Mouse (Mus musculus): ENCODE data around the gene Cd300ld. TPM values are rescaled to one million over a fixed set of nuclear protein-coding genes. Genes with fewer than 3 reads are reported as not detected.

Cd300ld gene
- polyA plus RNA-seq, 1 experiment = 10.5 TPM

- no peak for TF ChIP-seq CTCF (IDR thresholded peaks at IDR 0.05; ENCODE audit: control insufficient read depth, insufficient read depth, low read length)
- TF ChIP-seq POLR2A (IDR thresholded peaks at IDR 0.05; ENCODE audit: borderline replicate concordance, control insufficient read depth, low read depth, low read length) = no peak
- peak overlapping the region; percentile 66 for H3K27ac ChIP-seq (ENCODE audit: control insufficient read depth, insufficient read depth, low read depth, low read length, poor library complexity)
- H3K4me1 ChIP-seq (ENCODE audit: control insufficient read depth, insufficient read depth, low read length) = peaks cover 6% of the 10 kb centered on the region
- WGBS = 6% methylated on average over 3 of the region's 3 CpGs
- H3K4me3 ChIP-seq (replicated peaks; ENCODE audit: control insufficient read depth, low read depth, low read length) = no peak overlapping the region
Measured at GRCm38 (mm10) chr11:114965182-114965828, 24.4 kb downstream of the Cd300ld start.

DNA sequence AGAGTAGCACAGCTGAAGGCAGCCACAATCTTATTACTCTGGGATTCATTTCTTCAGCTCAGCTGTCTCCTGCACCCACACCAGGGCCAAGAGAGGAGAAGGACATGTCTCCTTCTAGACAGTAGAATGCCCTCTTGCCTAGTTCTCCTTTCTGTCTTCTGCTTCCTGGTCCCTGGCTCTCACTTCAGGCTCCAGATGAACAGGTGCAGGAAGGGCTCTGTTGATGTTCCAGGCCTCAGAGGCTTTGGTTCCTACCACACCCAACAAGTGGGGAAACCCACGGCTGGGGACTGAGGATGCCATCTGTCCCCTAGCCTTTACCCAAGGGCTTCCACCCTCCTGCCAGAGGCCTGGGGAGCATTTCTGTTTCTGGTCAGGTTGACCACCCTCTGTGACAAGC, 29.4 kb downstream of the Cd300ld start:
- WGBS = 0% methylated on average over 1 of the region's 1 CpGs
- TF ChIP-seq CTCF (IDR thresholded peaks at IDR 0.05; ENCODE audit: control insufficient read depth, insufficient read depth, low read length) = no peak
- TF ChIP-seq POLR2A (IDR thresholded peaks at IDR 0.05; ENCODE audit: borderline replicate concordance, control insufficient read depth, low read depth, low read length) = no peak
- Histone ChIP-seq H3K4me1 (ENCODE audit: control insufficient read depth, insufficient read depth, low read length) (peaks cover 5% of the 10 kb centered on the region), H3K27ac (ENCODE audit: control insufficient read depth, insufficient read depth, low read depth, low read length, poor library complexity) (peak overlapping the region; percentile 10; the same call in 1 of the 2 replicates), H3K4me3 (replicated peaks; ENCODE audit: control insufficient read depth, low read depth, low read length) (no peak overlapping the region)

DNA sequence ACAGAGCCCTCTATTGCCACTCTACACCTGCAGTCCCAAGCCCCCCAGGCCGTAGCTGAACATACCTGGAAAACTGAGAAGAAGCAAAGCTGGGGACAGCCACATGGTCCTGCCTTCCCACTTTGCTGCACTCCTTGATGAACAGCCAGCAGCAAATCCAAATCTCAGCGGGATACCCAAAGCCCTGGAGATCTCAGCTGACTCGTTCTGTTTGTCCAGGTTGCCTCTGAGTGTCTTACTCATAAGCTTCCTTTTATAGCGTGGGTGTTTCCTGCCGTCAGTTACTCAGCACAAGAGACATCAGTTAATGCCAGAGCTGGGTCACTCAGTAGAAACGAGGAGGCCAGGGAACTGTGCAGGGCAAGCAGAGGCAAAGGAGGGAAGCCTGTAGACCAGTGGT, 55.6 kb downstream of the Cd300ld start, which contains the start of gene Cd300lb:
TSS of gene Cd300lb (minus strand) at position 243 of the 400 bp plus-strand sequence.
- Histone ChIP-seq H3K4me3 (replicated peaks; ENCODE audit: control insufficient read depth, low read depth, low read length) (peak within 1 kb of the TSS; percentile 80), H3K27ac (ENCODE audit: control insufficient read depth, insufficient read depth, low read depth, low read length, poor library complexity) (peak within 1 kb of the TSS; percentile 78), H3K4me1 (ENCODE audit: control insufficient read depth, insufficient read depth, low read length) (peaks cover 3% of the 10 kb centered on the region; the same call in 1 of the 2 replicates)
- WGBS = 7% methylated on average over 6 of the region's 6 CpGs
- TF ChIP-seq POLR2A (IDR thresholded peaks at IDR 0.05; ENCODE audit: borderline replicate concordance, control insufficient read depth, low read depth, low read length) (no peak), CTCF (IDR thresholded peaks at IDR 0.05; ENCODE audit: control insufficient read depth, insufficient read depth, low read length) (no peak)

DNA sequence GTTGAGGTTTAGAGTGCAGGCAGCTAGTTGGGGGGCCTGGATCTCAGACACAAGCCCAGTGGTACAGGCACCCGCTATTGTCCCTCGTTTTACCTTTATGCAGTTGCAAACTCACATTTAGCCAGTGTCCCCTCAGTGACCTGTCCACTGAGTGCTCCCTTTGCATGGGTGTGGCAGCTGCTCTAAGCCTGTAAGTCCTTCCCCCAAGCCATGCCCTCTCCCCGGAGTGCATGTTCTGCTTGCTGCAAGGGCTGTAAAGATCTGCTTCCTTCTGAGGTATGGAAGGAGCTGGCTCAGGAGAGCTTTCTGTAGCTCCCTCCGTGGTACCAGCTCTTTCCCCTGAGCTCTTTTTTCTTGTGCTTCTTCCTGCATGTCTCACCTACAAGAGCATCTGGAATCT, 56.1 kb downstream of the Cd300ld start:
- peak overlapping the region; percentile 78 for H3K27ac ChIP-seq (ENCODE audit: control insufficient read depth, insufficient read depth, low read depth, low read length, poor library complexity)
- TF ChIP-seq POLR2A (IDR thresholded peaks at IDR 0.05; ENCODE audit: borderline replicate concordance, control insufficient read depth, low read depth, low read length) = no peak
- no peak for TF ChIP-seq CTCF (IDR thresholded peaks at IDR 0.05; ENCODE audit: control insufficient read depth, insufficient read depth, low read length)
- peaks cover 4% of the 10 kb centered on the region; the same call in 1 of the 2 replicates for H3K4me1 ChIP-seq (ENCODE audit: control insufficient read depth, insufficient read depth, low read length)
- H3K4me3 ChIP-seq (replicated peaks; ENCODE audit: control insufficient read depth, low read depth, low read length) = peak overlapping the region; percentile 80
- WGBS = 42% methylated on average over 4 of the region's 4 CpGs

Other genes with a start within 250 kb of the Cd300ld start
- 0.84 and 6.3 TPM in 2 replicates for gene Kif19a, start 224.5 kb downstream of the Cd300ld start, polyA plus RNA-seq (2011; ENCODE audit: insufficient read depth, insufficient read length, low replicate concordance, missing spikeins)
- not detected in 2 replicates for gene Btbd17, start 194.0 kb downstream of the Cd300ld start, polyA plus RNA-seq (2011; ENCODE audit: insufficient read depth, insufficient read length, low replicate concordance, missing spikeins)
- not detected in 2 replicates for gene Gpr142, start 191.0 kb downstream of the Cd300ld start, polyA plus RNA-seq (2011; ENCODE audit: insufficient read depth, insufficient read length, low replicate concordance, missing spikeins)
- 1.1 and 1.4 TPM in 2 replicates for gene Gprc5c, start 138.8 kb downstream of the Cd300ld start, polyA plus RNA-seq (2011; ENCODE audit: insufficient read depth, insufficient read length, low replicate concordance, missing spikeins)
- 4.7 and 15.1 TPM in 2 replicates for gene Cd300a, start 99.9 kb downstream of the Cd300ld start, polyA plus RNA-seq (2011; ENCODE audit: insufficient read depth, insufficient read length, low replicate concordance, missing spikeins)
- 3.1 and 17.5 TPM in 2 replicates for gene Cd300lb, start 55.5 kb downstream of the Cd300ld start, polyA plus RNA-seq (2011; ENCODE audit: insufficient read depth, insufficient read length, low replicate concordance, missing spikeins)
- gene Cd300c, start 20.8 kb downstream of the Cd300ld start, polyA plus RNA-seq (2011; ENCODE audit: insufficient read depth, insufficient read length, low replicate concordance, missing spikeins) = 4.0 and 12.7 TPM in 2 replicates
- 5.5 and 21.7 TPM in 2 replicates for gene Cd300c2, start 12.0 kb upstream of the Cd300ld start, polyA plus RNA-seq (2011; ENCODE audit: insufficient read depth, insufficient read length, low replicate concordance, missing spikeins)
- not detected in 2 replicates for gene Cd300ld2, start 26.3 kb upstream of the Cd300ld start, polyA plus RNA-seq (2011; ENCODE audit: insufficient read depth, insufficient read length, low replicate concordance, missing spikeins)
- 1.8 TPM in 1 of 2 replicates, not detected in the other for gene Cd300ld4, start 37.1 kb upstream of the Cd300ld start, polyA plus RNA-seq (2011; ENCODE audit: insufficient read depth, insufficient read length, low replicate concordance, missing spikeins)
- 1.8 TPM in 1 of 2 replicates, not detected in the other for gene Cd300ld5, start 47.8 kb upstream of the Cd300ld start, polyA plus RNA-seq (2011; ENCODE audit: insufficient read depth, insufficient read length, low replicate concordance, missing spikeins)
- gene Cd300ld3, start 58.5 kb upstream of the Cd300ld start, polyA plus RNA-seq (2011; ENCODE audit: insufficient read depth, insufficient read length, low replicate concordance, missing spikeins) = 1.8 and 3.9 TPM in 2 replicates
- not detected in 2 replicates for gene Cd300e, start 72.3 kb upstream of the Cd300ld start, polyA plus RNA-seq (2011; ENCODE audit: insufficient read depth, insufficient read length, low replicate concordance, missing spikeins)
- 5.3 and 11.6 TPM in 2 replicates for gene Rab37, start 101.5 kb upstream of the Cd300ld start, polyA plus RNA-seq (2011; ENCODE audit: insufficient read depth, insufficient read length, low replicate concordance, missing spikeins)
- gene Cd300lf, start 144.1 kb upstream of the Cd300ld start, polyA plus RNA-seq (2011; ENCODE audit: insufficient read depth, insufficient read length, low replicate concordance, missing spikeins) = 39.9 and 79.7 TPM in 2 replicates
- 21.9 and 51.0 TPM in 2 replicates for gene Slc9a3r1, start 173.4 kb upstream of the Cd300ld start, polyA plus RNA-seq (2011; ENCODE audit: insufficient read depth, insufficient read length, low replicate concordance, missing spikeins)
- 3.1 and 5.8 TPM in 2 replicates for gene Tmem104, start 197.6 kb upstream of the Cd300ld start, polyA plus RNA-seq (2011; ENCODE audit: insufficient read depth, insufficient read length, low replicate concordance, missing spikeins)
- gene Nat9, start 197.9 kb upstream of the Cd300ld start, polyA plus RNA-seq (2011; ENCODE audit: insufficient read depth, insufficient read length, low replicate concordance, missing spikeins) = 19.4 and 24.2 TPM in 2 replicates